Mouse (Mus musculus): Measurements from ENCODE around the gene H2afv. TPM values are rescaled to one million over a fixed set of nuclear protein-coding genes. Genes with fewer than 3 reads are reported as not detected.

Gene H2afv
- 510 and 552 TPM in 2 replicates for polyA plus RNA-seq (2014; fragmentation: Nextera tagmentation; extraction: Ambion mirVana)

DNA sequence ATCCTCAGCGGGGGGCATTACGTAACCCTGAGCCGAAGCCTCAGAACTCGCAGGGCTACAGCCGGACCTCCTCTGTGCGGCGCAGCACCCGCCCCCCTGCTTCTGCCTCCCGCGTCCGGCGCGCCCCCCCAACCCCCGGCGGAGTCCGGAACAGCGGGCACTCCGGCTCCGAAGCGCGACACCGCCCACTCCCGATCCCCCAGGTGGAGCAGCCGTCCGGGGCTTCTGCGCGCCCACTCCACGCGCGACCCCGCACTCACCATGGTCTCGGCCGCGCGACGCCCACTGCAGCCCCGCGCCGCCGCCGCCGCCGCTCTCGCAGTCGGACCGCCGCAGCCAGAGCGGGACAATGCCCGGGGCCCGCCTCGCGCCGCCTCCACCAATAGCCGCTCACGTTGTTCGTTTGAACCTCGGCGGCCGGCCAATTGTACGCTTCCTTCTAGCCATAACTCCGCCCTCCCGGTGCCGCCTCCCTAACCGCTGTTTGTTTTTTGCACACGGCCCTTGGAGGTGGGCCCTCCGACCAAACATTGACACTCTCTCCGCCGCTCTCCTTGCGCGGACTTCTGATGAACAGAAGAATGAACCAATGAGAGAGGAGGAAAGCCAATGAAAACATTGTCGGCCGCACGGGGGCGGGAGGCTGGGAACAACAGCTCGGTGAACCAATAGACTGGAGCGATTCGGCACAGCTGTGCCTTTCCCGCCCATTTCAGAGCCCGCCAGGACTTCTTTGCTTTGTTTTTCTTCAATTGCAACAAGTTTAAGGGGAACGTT lies at the start of gene H2afv:
TSS of gene H2afv (minus strand) at position 367 of the 777 bp plus-strand sequence.
- Histone ChIP-seq H3K4me2 (ENCODE audit: low read length) (peak within 1 kb of the TSS; percentile 78), H3K36me3 (ENCODE audit: control insufficient read depth, insufficient read depth, low read length) (peaks cover 8% of the 10 kb centered on the region; the same call in 1 of the 2 replicates), H3K4me1 (replicated peaks; ENCODE audit: control insufficient read depth, insufficient read depth, low read length) (peaks cover 8% of the 10 kb centered on the region), H3K27me3 (replicated peaks; ENCODE audit: control insufficient read depth, insufficient read depth, low read length) (no peaks in the 10 kb centered on the region), H3K9me3 (ENCODE audit: control insufficient read depth, low read length) (no peaks in the 10 kb centered on the region), H3K27ac (ENCODE audit: low read depth) (peak within 1 kb of the TSS; percentile 91), H3K4me3 (ENCODE audit: low read depth, low read length) (peak within 1 kb of the TSS; percentile 70), H3K9ac (ENCODE audit: low read length) (peak within 1 kb of the TSS; percentile 85)
- ATAC-seq (replicated peaks; ENCODE audit: low FRiP score, low TSS enrichment, low read depth): peak; percentile 99
- peak; percentile 99 for DNase-seq (ENCODE audit: low spot score)
- WGBS: under 1% methylated on average over 78 of the region's 80 CpGs

DNA sequence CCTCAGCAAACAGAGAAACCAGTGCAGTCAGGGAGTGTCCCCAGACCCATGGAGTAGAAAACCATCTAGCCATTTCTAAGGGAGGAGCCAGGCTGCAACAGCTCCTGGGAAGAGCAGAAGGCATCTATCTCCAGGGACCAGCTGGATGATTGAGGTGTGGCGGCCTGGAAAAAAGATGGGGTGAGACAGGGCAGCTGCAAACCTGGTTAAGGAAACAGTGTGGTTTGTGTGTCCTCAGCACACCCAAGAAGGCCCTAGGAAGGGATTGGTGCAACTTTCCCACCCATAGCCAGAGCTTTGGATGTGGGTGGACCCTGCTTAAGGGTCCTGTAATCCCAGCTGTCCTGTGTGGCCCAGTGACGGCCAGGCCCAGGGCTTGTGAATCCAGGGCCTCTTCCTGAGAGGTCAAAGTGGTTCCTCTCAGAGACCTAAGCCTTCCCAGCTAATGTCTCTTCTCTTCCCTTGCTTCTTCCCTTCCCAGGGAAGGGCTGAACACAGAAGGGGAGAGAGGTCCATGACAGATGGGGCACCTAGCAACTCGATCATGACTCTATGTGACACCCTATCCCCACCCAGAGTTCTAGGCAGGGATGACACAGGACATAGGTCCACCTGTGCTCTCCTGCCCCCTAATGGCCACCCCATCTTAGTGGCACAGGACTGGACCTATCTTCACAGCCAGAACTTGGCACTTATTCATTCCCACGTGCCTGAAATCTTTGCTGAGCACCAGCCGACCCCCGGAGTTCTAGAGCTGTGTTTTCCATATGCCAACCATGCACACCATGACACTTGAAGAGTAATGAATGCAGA lies 45.7 kb upstream of the H2afv start:
- H3K9me3 ChIP-seq (ENCODE audit: control insufficient read depth, low read length): no peaks in the 10 kb centered on the region
- no peaks in the 10 kb centered on the region for H3K36me3 ChIP-seq (ENCODE audit: control insufficient read depth, insufficient read depth, low read length)
- 64% methylated on average over 6 of the region's 6 CpGs for WGBS
- H3K4me3 ChIP-seq (ENCODE audit: low read depth, low read length): no peak overlapping the region
- H3K4me2 ChIP-seq (ENCODE audit: low read length): no peak overlapping the region
- DNase-seq (ENCODE audit: low spot score) (no peak), ATAC-seq (replicated peaks; ENCODE audit: low FRiP score, low TSS enrichment, low read depth) (0 out of 2 replicates have a peak, but pooled peaks have one; percentile 32)
- no peak overlapping the region for H3K9ac ChIP-seq (ENCODE audit: low read length)
- no peaks in the 10 kb centered on the region for H3K27me3 ChIP-seq (replicated peaks; ENCODE audit: control insufficient read depth, insufficient read depth, low read length)
- peaks cover 3% of the 10 kb centered on the region; the same call in 1 of the 2 replicates for H3K4me1 ChIP-seq (replicated peaks; ENCODE audit: control insufficient read depth, insufficient read depth, low read length)
- no peak overlapping the region for H3K27ac ChIP-seq (ENCODE audit: low read depth)

DNA sequence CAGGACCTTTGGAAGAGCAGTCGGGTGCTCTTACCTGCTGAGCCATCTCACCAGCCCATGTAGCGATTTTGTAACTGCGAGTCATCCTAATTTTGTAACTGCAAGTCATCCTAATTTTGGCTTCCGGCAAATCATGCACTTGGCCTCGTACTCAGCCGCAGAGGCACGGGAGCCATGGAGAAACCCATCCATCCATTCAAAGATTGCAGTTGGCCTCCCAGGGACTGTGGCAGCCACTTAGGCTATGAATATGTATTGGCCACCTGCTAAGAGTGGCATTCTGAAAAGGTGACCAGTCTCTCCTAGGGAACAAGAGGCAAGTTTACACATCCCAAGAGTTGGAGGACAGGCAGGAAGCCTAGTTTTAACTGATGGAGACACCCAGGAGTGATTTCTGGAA lies 45.0 kb upstream of the H2afv start:
- no peak overlapping the region for H3K4me2 ChIP-seq (ENCODE audit: low read length)
- H3K9me3 ChIP-seq (ENCODE audit: control insufficient read depth, low read length): no peaks in the 10 kb centered on the region
- no peak overlapping the region for H3K4me3 ChIP-seq (ENCODE audit: low read depth, low read length)
- no peaks in the 10 kb centered on the region for H3K27me3 ChIP-seq (replicated peaks; ENCODE audit: control insufficient read depth, insufficient read depth, low read length)
- no peaks in the 10 kb centered on the region for H3K36me3 ChIP-seq (ENCODE audit: control insufficient read depth, insufficient read depth, low read length)
- 88% methylated on average over 7 of the region's 7 CpGs for WGBS
- H3K9ac ChIP-seq (ENCODE audit: low read length): no peak overlapping the region
- H3K4me1 ChIP-seq (replicated peaks; ENCODE audit: control insufficient read depth, insufficient read depth, low read length): peaks cover 3% of the 10 kb centered on the region; the same call in 1 of the 2 replicates
- ATAC-seq (replicated peaks; ENCODE audit: low FRiP score, low TSS enrichment, low read depth): no peak
- no peak for DNase-seq (ENCODE audit: low spot score)
- H3K27ac ChIP-seq (ENCODE audit: low read depth): no peak overlapping the region

DNA sequence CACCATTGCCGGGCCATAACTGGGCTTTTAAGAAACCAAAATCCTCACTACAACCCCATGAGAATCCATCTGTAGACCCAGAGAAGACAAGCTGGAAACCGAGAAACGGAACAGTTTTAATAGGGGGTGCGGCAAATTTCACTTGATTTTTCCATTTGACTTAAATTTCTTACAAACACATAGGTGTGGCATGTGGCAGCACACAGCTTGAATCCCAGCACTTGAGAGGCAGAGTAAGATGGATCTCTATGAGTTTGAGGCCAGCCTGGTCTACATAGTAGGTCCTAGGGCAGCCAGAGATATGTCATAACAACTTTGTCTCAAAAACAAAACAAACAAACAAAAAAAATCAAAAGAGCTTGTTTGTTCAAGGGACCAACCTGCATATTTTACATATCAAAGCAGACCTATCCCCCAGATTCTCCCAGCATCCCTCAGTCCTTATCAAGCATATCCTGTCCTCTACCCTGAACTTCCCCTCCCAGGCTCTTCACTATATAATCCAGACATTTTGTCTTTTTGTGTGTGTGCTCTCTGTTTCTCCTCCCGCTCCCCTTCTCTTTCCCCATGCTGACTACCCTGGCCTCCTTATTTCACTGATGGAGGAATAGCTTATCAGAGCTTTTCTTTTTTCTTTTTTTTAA lies 43.9 kb upstream of the H2afv start:
- no peaks in the 10 kb centered on the region for H3K27me3 ChIP-seq (replicated peaks; ENCODE audit: control insufficient read depth, insufficient read depth, low read length)
- ATAC-seq (replicated peaks; ENCODE audit: low FRiP score, low TSS enrichment, low read depth) (no peak), DNase-seq (ENCODE audit: low spot score) (no peak)
- no peak overlapping the region for H3K27ac ChIP-seq (ENCODE audit: low read depth)
- no peak overlapping the region for H3K4me2 ChIP-seq (ENCODE audit: low read length)
- H3K4me3 ChIP-seq (ENCODE audit: low read depth, low read length): no peak overlapping the region
- WGBS: 95% methylated on average over 5 of the region's 5 CpGs
- no peaks in the 10 kb centered on the region for H3K9me3 ChIP-seq (ENCODE audit: control insufficient read depth, low read length)
- H3K36me3 ChIP-seq (ENCODE audit: control insufficient read depth, insufficient read depth, low read length): no peaks in the 10 kb centered on the region
- H3K9ac ChIP-seq (ENCODE audit: low read length): no peak overlapping the region
- H3K4me1 ChIP-seq (replicated peaks; ENCODE audit: control insufficient read depth, insufficient read depth, low read length): peaks cover 3% of the 10 kb centered on the region; the same call in 1 of the 2 replicates

DNA sequence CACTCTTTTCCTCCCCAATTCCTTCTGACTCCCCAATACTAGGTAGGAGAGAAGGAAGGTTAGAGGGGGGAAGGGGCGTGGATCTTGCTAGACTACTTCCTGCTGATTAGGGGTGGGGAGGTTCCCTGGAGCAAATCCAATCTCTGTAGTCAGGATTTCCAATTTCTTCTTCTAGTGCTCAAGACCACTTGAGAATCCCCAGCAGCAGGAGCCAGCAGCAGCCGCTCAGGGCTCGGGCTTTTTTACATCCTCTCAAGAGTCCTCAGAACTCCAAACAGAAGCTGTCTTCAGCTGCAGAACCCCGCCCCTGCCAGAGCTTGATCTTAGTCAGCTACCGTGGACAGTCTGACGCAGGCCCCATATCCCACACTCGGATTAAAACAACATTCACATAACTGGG lies 43.3 kb upstream of the H2afv start:
- peaks cover 3% of the 10 kb centered on the region; the same call in 1 of the 2 replicates for H3K4me1 ChIP-seq (replicated peaks; ENCODE audit: control insufficient read depth, insufficient read depth, low read length)
- DNase-seq (ENCODE audit: low spot score): no peak
- H3K27me3 ChIP-seq (replicated peaks; ENCODE audit: control insufficient read depth, insufficient read depth, low read length): no peaks in the 10 kb centered on the region
- no peak overlapping the region for H3K4me3 ChIP-seq (ENCODE audit: low read depth, low read length)
- H3K9ac ChIP-seq (ENCODE audit: low read length): no peak overlapping the region
- no peaks in the 10 kb centered on the region for H3K36me3 ChIP-seq (ENCODE audit: control insufficient read depth, insufficient read depth, low read length)
- H3K9me3 ChIP-seq (ENCODE audit: control insufficient read depth, low read length): no peaks in the 10 kb centered on the region
- no peak for ATAC-seq (replicated peaks; ENCODE audit: low FRiP score, low TSS enrichment, low read depth)
- 0 out of 2 replicates have a peak overlapping the region, but pooled peaks have one; percentile 47 for H3K27ac ChIP-seq (ENCODE audit: low read depth)
- H3K4me2 ChIP-seq (ENCODE audit: low read length): no peak overlapping the region
- WGBS: 38% methylated on average over 7 of the region's 7 CpGs

DNA sequence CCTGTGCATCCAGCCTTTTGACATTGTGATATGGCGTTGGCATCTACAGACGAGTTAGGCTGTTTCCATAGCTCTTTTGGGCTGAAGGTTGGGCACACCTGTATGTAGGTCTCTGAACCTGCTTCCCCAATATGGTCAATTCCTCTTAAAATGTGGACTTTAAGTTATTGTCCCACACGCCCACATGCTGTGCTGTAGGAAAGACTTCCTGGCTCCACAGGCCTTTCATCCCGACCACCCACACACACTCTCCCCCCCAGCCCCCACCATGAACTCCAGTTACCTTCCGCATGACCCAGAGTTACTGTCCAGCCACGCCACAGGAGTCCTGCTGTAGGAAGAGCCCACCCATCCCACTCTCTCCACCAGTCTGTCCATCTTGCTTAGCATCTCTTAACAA lies 42.7 kb upstream of the H2afv start:
- Histone ChIP-seq H3K27me3 (replicated peaks; ENCODE audit: control insufficient read depth, insufficient read depth, low read length) (no peaks in the 10 kb centered on the region), H3K9me3 (ENCODE audit: control insufficient read depth, low read length) (no peaks in the 10 kb centered on the region), H3K36me3 (ENCODE audit: control insufficient read depth, insufficient read depth, low read length) (no peaks in the 10 kb centered on the region), H3K27ac (ENCODE audit: low read depth) (0 out of 2 replicates have a peak overlapping the region, but pooled peaks have one; percentile 47), H3K4me1 (replicated peaks; ENCODE audit: control insufficient read depth, insufficient read depth, low read length) (peaks cover 3% of the 10 kb centered on the region; the same call in 1 of the 2 replicates), H3K4me3 (ENCODE audit: low read depth, low read length) (no peak overlapping the region), H3K9ac (ENCODE audit: low read length) (no peak overlapping the region), H3K4me2 (ENCODE audit: low read length) (no peak overlapping the region)
- DNase-seq (ENCODE audit: low spot score) (no peak), ATAC-seq (replicated peaks; ENCODE audit: low FRiP score, low TSS enrichment, low read depth) (no peak)
- 70% methylated on average over 6 of the region's 6 CpGs for WGBS

DNA sequence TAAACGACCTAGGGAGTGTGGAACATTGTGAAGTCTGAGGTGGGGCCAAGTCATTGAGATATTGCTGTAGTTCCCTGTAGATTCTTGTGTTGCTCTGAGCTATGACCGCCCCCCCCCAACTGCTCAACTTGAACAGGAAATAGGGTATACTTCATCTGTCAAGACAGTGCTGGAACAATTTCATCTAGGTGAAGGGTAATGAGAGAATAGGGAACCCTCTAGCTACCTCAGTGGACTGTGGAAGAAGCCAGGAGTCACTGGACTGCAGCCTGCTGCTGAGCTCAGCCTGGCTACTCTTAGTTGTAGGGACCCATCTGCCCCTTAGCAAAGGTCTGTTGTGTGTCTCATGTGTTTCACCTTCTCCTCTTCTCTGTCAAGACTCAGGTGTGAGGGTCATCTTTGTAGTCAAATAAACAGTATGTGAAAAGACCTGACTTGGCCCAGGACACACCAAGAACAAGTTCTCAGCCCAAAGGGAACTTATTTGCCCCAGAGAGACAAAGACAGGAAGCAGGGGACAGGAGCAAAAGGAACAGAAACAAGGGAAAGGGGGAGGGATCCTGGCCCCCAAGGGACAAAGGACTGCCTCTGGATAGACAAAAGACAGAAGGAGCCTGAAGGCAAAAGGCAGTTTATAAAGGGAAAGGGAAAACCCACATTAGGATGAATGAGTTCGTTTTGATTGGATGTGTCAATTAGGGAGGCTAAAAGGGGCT lies 40.2 kb upstream of the H2afv start:
- no peak for ATAC-seq (replicated peaks; ENCODE audit: low FRiP score, low TSS enrichment, low read depth)
- H3K36me3 ChIP-seq (ENCODE audit: control insufficient read depth, insufficient read depth, low read length): no peaks in the 10 kb centered on the region

DNA sequence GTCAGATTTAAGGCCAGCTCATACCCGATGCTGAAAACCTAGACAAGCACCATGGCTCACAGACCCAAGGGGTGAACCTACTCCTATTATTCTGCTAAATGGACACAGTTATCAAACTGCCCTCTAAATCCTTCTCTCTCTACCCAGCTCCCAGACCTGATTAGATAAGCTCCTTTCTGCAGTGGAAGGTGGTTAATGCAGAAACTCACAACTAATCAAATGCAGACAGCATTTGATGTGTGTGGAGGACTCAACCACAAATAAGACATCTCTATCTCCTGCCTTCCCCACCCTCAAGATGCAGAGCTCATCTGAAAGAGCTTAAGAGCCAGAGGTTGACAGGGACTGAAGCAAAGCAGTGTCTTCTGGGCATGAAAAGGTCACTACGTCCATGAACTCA lies 38.9 kb upstream of the H2afv start:
- Histone ChIP-seq H3K9me3 (ENCODE audit: control insufficient read depth, low read length) (no peaks in the 10 kb centered on the region), H3K27ac (ENCODE audit: low read depth) (no peak overlapping the region), H3K27me3 (replicated peaks; ENCODE audit: control insufficient read depth, insufficient read depth, low read length) (no peaks in the 10 kb centered on the region), H3K4me1 (replicated peaks; ENCODE audit: control insufficient read depth, insufficient read depth, low read length) (peaks cover 3% of the 10 kb centered on the region; the same call in 1 of the 2 replicates), H3K36me3 (ENCODE audit: control insufficient read depth, insufficient read depth, low read length) (no peaks in the 10 kb centered on the region), H3K4me3 (ENCODE audit: low read depth, low read length) (no peak overlapping the region), H3K9ac (ENCODE audit: low read length) (no peak overlapping the region), H3K4me2 (ENCODE audit: low read length) (no peak overlapping the region)
- ATAC-seq (replicated peaks; ENCODE audit: low FRiP score, low TSS enrichment, low read depth): no peak
- 73% methylated on average over 2 of the region's 2 CpGs for WGBS
- no peak for DNase-seq (ENCODE audit: low spot score)

More for the DNA sequence above, 40.2 kb upstream of the H2afv start:
- Histone ChIP-seq H3K9me3 (ENCODE audit: control insufficient read depth, low read length) (no peaks in the 10 kb centered on the region), H3K27me3 (replicated peaks; ENCODE audit: control insufficient read depth, insufficient read depth, low read length) (no peaks in the 10 kb centered on the region), H3K4me3 (ENCODE audit: low read depth, low read length) (no peak overlapping the region), H3K4me2 (ENCODE audit: low read length) (no peak overlapping the region), H3K9ac (ENCODE audit: low read length) (no peak overlapping the region), H3K27ac (ENCODE audit: low read depth) (no peak overlapping the region), H3K4me1 (replicated peaks; ENCODE audit: control insufficient read depth, insufficient read depth, low read length) (peaks cover 3% of the 10 kb centered on the region; the same call in 1 of the 2 replicates)
- DNase-seq (ENCODE audit: low spot score): no peak
- 64% methylated on average over 3 of the region's 3 CpGs for WGBS

Measured in intestine, embryonic 14.5 days (tissue).